Mouse (Mus musculus): ENCODE measurements around the gene Acat2.
"Not testable (repeated sequence)": the region's sequence is repeated elsewhere in the genome, so short reads cannot be mapped to it uniquely, and the experiment has no call there.

The Acat2 gene

DNA sequence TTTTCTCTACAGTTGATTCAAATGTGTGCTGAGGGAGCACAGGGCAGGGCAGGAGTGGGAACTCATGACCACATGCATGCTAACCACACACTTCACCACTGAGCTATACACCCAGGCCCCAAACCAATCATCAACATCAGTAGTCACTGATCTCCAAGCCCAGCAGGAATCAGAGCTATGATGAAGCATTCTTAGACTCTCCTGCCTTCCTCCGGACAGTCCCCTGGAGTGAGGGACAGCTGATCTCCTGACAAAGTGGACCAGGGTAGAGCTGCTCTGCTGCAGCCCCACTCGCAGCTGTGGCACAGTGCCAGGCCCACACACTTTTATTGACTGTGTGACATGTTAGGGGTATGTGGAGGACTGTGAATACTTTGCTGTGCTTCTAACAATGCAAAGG, 1.2 kb downstream of the Acat2 start:
- not testable (repeated sequence) for DNase-seq (ENCODE audit: low read depth, low spot score)

DNA sequence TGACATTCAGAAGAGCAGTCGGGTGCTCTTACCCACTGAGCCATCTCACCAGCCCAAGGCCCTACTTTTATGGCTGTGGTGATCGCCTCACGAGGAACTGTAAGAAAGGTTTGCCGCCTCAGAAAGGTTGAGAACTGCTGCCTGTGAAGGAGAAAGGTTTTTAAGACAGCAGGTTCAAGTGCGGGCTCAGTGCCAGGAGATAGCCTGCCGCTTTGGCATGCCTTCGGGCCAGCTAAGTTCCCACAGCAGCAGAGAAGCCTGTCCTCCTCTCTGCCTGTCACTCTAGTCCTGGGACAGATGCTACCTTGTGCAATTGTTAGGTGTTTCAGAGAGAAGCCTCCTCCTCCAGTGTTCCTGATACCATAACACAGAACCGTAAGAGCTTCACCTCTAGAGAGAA, 3.9 kb downstream of the Acat2 start:
- DNase-seq (ENCODE audit: low read depth, low spot score), result no peak

DNA sequence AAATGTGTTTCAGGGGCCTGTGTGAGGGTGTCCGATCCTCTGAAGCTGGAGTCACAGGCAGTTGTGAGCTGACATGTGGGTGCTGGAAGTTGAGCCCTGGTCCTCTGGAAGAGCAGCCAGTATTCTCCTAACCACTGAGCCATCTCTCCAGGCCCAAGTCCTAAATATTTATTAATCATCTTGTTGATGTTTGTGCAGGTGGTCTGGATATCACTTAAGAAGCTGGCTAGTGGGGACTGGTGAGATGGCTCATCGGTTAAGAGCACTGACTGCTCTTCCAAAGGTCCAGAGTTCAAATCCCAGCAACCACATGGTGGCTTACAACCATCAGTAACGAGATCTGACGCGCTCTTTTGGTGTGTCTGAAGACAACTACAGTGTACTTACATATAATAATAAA, 10.9 kb downstream of the Acat2 start:
- no peak for DNase-seq (ENCODE audit: low read depth, low spot score)

DNA sequence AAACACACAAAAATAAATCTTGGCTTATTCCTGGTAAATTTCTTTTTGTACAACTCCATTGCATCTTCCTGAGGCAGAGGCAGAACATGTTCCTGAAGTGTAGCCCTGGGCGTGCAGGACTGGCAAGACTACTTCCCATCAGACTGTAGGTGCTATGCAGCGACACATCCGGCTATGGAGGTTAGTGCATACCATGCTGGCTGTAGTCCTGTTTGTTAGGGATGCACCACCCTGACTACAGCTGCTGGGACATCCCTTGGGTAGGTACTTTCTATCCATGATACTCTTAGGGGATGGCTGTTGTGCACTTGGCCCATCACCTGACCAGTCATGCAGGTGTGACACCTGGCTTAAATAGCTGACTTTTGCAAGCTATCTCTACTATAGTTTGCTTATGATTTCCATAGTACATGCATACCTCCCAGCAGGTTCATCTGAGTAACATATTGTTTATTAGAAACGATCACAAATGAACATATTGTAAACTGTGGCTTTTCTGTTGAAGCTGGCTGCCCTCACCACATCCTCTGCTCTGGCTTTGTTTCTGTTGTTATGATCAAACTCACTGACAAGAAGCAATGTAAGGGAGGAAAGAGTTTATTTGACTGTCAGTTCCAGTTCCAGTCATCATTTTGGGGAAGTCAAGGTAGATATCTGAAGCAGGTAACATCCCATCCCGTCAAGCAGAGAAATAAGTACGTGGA, 17.9 kb downstream of the Acat2 start:
- DNase-seq (ENCODE audit: low read depth, low spot score), result no peak

DNA sequence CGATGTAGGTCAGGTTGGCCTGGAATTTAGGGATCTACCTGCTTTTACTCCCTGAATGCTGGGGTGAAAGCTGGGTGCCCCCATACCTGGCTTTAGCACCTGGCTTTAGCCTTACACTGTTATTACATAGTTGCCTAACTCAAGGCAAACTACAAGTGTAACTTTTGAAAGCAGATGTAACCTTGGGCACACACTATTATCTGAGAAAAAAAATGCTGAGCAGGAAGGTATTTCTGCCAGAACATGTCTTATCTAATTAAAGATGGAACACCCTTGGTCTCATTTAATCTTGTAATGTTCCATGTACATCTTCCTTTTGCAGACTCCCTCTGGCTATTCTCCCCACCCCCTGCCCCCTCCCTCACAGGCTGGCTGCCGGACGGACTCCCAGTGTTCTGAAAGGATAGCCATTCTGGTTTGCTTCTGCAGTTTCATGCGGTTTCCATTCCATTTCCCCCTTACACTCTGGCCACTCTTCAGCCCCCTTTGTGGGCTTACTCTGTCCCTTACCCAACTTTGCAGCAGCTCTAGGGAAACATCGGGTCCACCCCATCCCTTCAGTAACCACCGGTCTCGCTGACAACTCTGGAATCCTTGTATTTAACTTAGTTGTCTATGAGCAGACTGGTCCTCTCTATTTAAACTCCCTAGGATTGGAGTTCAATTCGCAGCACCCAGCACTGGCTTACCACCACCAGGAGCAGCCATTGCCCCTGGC, 18.8 kb downstream of the Acat2 start:
- DNase-seq (ENCODE audit: low read depth, low spot score), result no peak

DNA sequence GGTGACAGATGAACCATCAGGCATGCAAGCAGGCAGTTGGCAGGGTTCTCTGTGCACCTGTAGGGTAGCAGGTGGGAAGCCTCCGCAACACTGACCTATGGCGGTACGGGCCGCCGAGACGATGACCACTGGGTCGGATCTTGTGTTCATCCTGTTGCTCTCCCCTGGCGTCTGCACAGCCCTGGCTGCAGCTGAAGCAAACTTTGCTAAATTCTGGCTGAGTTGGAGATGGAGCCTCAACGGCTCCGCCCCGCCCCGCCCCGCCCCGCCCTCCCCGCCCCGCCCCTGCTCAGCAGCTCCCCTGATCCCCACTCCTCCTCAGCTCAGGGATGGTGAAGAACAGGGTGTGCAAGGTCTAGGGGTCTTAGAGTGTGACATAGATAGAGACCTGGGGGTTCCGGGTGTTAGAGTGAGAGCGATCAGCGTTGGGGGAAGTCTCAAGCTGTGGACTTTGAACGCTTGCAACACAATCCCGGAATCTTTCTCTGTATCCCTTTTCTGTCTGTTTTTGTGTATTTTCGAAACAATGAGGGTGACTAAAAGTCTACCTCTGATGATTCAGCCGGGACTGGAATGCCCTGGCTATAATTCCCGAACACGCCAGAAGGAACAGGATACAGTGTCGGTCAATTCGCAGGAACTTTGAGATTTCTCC, 20.3 kb downstream of the Acat2 start, which contains the start of gene Acat3:
Gene Acat3, minus strand, starts transcription at position 450 of the 655 bp plus-strand sequence.
- DNase-seq (ENCODE audit: low read depth, low spot score), result no peak

DNA sequence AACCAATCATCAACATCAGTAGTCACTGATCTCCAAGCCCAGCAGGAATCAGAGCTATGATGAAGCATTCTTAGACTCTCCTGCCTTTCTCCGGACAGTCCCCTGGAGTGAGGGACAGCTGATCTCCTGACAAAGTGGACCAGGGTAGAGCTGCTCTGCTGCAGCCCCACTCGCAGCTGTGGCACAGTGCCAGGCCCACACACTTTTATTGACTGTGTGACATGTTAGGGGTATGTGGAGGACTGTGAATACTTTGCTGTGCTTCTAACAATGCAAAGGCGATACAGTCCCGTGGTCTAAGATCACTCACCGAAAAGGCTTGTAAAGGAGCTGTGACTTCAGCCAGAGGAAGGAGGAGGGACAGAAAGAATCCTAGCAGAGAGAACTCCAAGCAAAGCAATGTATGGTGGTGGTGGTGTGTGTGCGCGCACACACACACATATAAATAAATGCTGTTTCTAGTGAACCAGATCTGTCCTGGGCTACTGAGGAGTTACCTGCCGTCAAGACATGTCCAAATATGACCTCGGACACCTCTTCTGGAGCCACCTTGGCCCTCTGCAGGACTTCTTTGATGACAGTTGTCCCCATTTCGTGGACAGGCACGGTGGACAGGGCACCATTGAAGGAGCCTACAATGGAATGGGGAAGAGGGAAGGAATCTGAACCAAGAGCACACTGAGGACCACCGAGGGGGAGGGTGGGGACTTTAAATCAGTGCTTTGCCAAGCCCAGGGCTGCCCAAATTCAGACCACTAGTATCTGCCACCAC, 21.0 kb downstream of the Acat2 start:
- not testable (repeated sequence) for DNase-seq (ENCODE audit: low read depth, low spot score)

DNA sequence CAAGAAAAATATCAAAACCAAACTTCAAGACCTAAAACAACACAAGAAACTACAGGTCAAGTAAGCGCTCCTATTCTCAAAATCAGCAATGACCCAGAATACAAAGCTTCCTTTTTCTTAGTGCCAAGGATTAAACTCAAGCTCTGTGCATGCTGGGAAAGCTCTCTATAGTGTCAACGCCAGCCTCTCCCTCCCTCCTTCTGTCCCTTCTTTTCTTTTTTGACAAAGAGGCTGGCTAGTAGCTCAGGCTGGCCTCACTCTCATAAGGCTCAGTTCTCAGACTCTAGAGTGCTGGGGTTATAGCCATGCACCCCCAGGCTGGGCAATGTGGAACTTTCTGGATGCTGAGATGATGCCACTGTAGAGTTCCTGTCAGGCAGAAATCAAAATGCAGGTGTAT, 22.5 kb downstream of the Acat2 start:
- no peak for DNase-seq (ENCODE audit: low read depth, low spot score)

DNA sequence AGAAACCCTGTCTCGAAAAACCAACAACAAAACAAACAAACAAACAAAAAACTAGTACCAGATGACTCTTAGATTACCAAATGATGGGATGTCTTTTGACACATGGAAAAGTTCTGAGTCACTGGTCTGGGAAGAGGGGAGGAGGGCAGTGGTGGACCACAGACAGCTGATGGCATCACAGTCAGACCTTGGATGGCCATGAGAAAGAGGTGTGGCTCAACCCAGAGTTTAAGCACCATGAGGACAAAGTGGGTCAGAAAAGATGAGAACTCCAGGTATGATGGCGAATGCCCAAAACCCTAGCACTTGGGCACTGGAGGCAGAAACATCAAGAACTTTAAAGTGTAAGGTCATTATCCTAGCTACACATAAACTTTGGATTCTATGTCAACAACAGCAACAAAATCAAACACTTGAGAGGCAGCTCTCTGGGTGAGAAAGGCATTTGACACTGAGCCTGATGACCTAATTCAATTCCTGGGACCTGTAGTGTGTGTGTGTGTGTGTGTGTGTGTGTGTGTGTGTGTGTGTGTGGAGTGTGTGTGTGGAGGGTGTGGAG, 23.1 kb downstream of the Acat2 start:
- no peak for DNase-seq (ENCODE audit: low read depth, low spot score)

DNA sequence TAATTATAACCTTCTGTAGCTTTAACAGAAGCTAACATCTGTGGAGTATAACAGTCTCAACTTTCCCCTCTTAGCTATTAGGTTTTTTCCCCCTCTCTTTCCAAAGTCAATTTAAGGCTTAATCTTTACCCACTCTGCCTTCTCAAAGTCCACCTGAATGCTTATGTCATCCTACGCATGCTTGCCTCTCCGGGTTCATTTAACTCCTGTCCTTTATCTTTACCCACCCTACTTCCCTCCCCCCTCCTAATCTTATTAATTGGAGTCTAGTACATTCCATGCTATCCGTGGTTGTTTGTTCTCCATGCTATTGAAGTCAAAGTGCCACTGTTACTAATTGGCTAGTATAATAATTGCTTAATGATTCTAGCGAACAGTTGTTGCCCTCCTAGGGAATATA, 24.8 kb downstream of the Acat2 start:
- no peak for DNase-seq (ENCODE audit: low read depth, low spot score)

DNA sequence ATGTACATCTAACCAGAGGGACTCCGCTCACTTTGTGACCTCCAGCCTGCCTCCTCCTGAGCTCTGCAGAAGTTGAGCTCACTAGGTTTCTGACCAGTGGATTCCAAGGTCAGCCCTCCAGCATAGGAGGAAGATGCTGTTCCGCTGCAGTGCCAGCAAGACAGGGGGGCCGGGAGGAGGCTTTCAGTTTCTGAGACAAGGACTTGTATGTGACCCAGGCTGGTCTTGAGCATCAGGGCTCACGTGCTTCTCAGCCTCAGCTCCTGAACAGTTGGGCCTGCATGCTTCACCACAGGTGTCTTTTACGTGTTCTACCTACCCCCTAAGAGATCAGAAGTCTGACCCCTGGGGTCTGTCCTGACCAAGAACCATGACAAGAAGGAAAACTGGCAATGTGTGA, 29.0 kb downstream of the Acat2 start:
- not testable (repeated sequence) for DNase-seq (ENCODE audit: low read depth, low spot score)

DNA sequence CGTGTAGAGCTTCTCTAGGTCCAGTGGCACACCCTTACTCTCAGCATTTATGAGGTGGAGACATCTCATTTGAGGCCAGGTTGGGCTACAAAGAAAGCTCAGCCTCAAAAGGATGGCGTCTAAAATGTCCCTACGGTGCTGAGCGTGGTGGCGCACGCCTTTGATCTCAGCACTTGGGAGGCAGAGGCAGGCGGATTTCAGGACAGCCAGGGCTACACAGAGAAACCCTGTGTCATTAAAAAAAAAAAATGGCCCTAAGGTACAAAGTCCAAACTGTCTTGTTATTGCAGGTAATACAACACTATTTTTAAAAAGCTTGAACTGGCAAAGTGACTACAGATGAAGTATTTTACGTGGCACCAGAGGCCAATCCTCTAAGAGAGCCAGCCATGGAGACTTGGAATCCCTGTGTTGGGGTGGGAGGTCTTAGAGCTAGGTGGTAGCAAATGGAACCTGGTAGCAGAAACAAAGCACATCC, 34.8 kb downstream of the Acat2 start:
- no peak for DNase-seq (ENCODE audit: low read depth, low spot score)

DNA sequence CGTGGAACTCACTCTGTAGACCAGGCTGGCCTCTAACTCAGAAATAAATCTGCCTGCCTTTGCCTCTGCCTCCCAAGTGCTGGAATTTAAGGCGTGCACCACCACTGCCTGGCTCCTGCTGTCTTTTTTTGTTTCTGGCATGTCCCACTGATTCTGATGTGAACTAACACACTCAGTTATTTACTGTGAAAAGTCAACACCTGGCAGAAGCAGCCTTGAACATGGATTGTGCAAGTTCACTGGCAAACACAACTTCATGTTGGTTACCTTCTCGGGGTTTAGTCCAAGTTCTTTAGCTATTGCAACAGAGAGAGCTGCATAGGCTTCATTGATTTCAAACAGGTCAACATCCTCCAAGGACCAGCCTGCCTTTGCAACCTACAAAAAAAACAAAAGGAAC, 35.5 kb downstream of the Acat2 start:
- DNase-seq (ENCODE audit: low read depth, low spot score), result no peak

DNA sequence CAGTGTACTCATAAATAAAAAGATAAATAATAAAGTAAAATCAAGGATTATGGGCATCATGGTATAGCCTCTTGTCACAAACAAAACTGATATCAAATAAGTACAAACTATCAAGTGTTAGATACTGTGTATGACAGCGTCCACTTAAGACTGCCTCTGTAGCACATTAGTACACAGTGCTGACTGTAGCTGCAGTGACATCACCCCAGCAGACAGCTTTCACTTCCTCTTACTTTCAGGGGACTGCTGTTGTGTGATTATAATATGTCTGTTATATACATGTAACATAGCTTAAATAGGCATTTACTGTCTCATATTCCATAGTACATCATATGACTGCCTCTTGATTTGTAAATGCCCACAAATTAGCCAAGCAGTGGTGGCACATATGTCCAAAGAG, 39.5 kb downstream of the Acat2 start:
- DNase-seq (ENCODE audit: low read depth, low spot score), result no peak

DNA sequence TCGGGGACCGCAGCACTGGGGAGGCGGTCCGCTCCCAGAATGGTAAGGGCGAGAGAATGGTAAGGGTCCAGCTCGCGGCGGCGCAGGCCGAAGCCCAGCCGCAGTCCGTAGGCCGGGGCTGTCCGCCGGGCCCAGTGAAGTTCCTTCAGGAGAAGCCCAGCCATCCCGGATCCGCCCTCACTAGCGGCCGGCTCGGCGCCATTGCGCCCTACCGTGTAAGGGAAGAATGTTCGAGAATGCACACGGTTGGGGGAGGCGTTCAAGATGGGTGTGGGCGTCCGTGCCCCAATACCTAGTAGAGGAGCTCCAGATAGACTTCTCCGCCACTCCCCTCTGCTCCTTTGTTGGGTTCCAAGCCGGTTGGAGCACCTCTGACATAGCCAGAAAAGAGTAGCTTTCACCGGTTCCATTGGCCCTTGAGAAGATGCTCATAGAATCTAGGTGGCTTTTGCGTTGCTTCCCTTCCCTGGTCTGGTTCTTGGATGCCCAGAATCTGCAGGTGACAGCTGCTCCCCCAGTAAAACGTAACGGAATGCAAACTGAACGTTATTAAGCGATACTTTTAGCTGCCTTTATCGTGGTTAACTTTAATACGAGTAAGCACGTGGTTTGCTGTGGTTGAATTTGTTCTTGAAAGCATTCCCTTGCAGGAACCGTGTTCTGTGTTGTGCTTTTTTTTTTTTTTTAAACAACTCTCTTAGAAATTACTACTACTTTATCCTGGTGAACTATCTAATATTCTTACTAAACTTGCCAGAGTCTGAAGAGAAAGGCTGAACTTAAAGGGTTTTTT, 43.8 kb downstream of the Acat2 start:
- DNase-seq (ENCODE audit: low read depth, low spot score), result peak; percentile 41

DNA sequence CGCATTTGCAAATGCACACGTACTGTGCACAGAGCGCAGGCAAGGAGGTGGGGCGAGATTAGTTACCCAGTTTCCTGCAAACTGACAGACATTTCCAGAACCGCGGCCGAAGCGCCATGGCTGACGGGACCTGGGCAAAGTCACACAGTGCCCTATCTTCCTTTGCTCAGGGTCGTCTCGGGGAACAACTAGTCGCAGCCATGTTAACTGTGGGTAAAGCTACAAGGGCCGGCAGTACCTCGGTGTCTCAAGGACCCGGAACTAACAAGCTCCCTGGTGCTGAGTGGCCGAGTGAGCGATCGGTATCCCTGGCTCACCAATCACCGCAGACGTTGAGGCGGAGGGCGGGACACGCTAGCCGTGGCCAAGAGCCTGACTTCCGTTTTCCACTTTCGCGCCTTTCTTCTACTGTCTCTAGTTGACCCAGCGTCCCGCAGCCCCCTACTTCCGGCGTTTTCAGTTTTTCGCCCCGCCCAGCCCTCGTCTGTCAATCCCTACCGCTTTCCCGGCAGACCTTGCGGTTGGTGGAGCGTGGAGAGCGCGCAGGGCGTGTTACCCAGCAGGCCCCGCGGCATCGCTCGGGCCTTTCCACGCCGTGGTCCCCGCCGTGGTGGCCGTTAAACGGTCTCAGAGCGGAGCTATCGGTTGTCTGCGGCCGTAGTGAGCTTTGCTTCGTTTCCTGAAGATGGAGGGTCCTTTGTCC, 44.5 kb downstream of the Acat2 start, which contains the start of gene Mrpl18:
Gene Mrpl18, minus strand, starts transcription at position 465 of the 703 bp plus-strand sequence.
- peak; percentile 99 for DNase-seq (ENCODE audit: low read depth, low spot score)

DNA sequence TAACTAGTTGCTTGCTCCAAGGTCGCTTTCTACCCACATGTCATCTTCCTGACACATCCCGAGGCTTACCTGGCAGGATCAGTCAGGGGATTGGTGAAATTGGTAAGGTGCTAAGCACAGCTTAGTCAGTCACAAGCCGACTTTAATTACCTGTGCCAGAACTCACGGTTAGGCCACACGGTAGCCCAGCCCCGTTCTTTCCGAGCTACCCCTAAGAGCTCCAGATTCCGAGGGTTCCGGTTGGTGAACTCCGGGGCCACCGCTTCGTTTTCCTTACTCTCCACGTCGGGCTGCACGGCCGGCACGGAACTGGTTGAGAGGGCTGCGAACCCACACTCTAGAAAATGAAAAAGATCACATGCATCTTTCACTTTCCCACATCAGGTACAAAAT, 45.1 kb downstream of the Acat2 start, which contains the start of gene Tcp1:
Gene Tcp1, plus strand, starts transcription at position 214 of the 393 bp plus-strand sequence.
- no peak for DNase-seq (ENCODE audit: low read depth, low spot score)

DNA sequence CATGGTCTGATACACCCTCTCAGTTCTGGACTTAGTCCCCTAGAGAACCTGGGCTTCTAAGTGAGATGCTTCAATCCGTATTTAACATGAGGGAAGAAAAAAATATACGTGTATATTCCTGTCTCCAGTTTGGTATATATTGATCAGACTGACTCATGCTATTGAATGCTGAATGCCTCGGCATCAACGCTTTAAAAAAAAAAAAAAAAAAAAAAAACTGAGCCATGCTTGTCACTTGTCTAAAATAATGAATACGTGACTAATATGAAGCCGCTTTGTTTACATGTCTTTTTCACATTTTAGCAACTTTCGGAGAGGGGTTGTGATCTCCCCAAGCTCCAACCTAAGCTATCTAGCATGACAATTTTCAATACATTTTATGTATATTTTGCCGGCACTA, 50.2 kb downstream of the Acat2 start:
- DNase-seq (ENCODE audit: low read depth, low spot score), result no peak

DNA sequence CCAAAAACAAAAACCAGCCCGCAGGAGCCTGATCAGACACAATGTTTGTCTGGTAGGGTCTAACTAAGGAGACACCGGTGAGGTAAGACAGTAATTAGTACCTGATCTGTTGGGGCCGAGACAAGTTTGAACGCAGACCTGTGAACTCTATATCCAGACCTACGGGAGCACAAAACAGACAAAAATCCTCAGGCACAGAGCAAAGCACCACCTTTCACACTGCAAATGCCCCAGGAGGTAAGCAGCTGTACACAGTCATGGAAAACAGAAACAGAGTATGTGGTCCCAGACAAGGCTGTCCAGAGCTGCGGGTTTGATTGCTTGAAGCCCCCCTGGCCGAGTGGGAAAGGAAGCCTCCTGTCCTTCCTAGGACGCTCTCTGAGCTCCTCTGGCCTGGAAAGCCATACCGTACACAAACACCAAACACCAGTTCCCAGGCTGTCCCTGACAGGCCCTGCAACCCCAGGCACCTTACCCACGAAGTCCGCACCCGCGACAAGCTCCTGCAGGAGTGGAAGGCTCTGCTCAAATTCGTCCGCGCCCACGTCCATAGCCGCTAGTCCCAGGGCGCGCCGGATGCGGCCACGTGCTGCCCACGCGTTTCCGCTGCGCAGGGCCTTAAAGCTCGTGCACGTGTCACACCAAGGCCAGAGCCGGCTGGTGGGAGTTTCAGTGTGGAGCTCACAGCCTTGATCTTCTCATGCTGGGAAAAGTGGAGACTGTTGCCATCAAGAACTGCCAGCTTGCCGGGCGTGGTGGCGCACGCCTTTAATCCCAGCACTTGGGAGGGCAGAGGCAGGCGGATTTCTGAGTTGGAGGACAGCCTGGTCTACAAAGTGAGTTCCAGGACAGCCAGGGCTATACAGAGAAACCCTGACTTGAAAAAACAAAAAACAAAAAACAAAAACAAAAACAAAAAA, 50.9 kb downstream of the Acat2 start, which contains the start of gene Pnldc1:
Gene Pnldc1, minus strand, starts transcription at position 870 of the 920 bp plus-strand sequence.
- DNase-seq (ENCODE audit: low read depth, low spot score), result no peak

All from mesoderm, embryonic 11.5 days (tissue).